Mouse (Mus musculus): ENCODE measurements around the gene Mnx1. TPM values are rescaled to one million over a fixed set of nuclear protein-coding genes. Genes with fewer than 3 reads are reported as not detected.
A peak's percentile ranks its signal among the peaks of the same experiment; 100 is the strongest.
"Not testable (repeated sequence)": the region's sequence is repeated elsewhere in the genome, so short reads cannot be mapped to it uniquely, and the experiment has no call there.

The Mnx1 gene
- polyA plus RNA-seq, 1 experiment, result 0.45 TPM

DNA sequence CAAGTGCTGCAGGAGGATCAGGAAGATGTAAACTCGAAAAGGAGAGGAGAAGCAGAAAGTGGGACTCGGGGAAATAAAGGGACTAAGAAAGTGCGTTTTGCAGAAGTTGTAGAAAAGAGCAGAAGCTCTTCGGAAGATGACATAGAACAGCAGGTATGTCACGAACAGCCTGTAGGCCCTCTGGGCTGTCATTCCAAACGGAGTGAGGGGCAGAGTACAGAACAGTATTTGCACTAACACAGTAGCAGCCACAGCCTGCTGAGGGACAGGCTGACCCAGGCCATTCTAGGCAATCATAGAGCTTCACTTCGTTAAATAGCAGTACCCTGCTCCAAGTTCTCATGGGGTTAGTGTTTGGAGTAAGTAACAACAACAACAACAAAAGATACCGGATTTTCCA lies 42.8 kb downstream of the Mnx1 start:
- Histone ChIP-seq H3K36me3 (ENCODE audit: control insufficient read depth, insufficient read depth, low read length, poor library complexity, severe bottlenecking) (peaks cover 35% of the 10 kb centered on the region), H3K4me1 (ENCODE audit: control insufficient read depth, insufficient read depth, low read length) (peaks cover 3% of the 10 kb centered on the region), H3K4me3 (ENCODE audit: low read depth, low read length) (peak overlapping the region; percentile 73), H3K9ac (ENCODE audit: low read depth, poor library complexity, severe bottlenecking) (peak overlapping the region; percentile 78), H3K27ac (ENCODE audit: insufficient read depth, low read length) (no peak overlapping the region), H3K27me3 (ENCODE audit: control insufficient read depth, insufficient read depth, low read length, poor library complexity, severe bottlenecking) (no peaks in the 10 kb centered on the region), H3K9me3 (replicated peaks; ENCODE audit: control insufficient read depth, insufficient read depth, low read length, poor library complexity, severe bottlenecking) (no peaks in the 10 kb centered on the region)
- no peak for TF ChIP-seq EP300 (IDR thresholded peaks at IDR 0.05; ENCODE audit: insufficient read depth, low read depth, low read length)
- TF ChIP-seq CTCF (IDR thresholded peaks at IDR 0.05; ENCODE audit: low read depth, low read length), result no peak
- no peak for TF ChIP-seq POLR2A (IDR thresholded peaks at IDR 0.05; ENCODE audit: insufficient read depth, low read length)

DNA sequence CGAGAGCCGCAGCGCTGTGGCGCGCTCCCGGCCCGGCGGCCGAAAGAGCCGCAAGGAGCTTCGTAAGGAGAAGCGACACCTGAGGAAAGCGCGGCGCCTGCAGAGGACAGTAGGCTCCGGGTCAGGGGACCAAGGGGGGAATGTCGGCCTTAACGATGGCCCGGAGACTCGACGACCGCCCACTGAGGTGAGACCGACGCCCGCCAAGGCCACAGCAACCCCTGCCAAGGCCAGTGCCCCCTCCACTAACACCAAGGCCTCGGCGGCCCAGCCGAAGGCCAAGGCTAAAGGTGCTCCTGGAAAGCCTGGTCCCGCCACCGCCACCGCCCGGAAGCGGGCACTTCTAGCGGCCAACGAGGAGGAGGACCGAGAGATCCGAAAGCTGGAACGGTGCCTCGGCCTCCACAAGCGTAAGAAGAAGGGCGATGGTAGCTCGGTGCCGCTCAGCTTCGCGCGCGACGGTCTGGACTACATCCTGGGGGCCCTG lies 43.4 kb downstream of the Mnx1 start:
- Histone ChIP-seq H3K27me3 (ENCODE audit: control insufficient read depth, insufficient read depth, low read length, poor library complexity, severe bottlenecking) (no peaks in the 10 kb centered on the region), H3K27ac (ENCODE audit: insufficient read depth, low read length) (no peak overlapping the region), H3K4me3 (ENCODE audit: low read depth, low read length) (peak overlapping the region; percentile 73), H3K4me1 (ENCODE audit: control insufficient read depth, insufficient read depth, low read length) (peaks cover 3% of the 10 kb centered on the region), H3K9me3 (replicated peaks; ENCODE audit: control insufficient read depth, insufficient read depth, low read length, poor library complexity, severe bottlenecking) (no peaks in the 10 kb centered on the region), H3K9ac (ENCODE audit: low read depth, poor library complexity, severe bottlenecking) (peak overlapping the region; percentile 78), H3K36me3 (ENCODE audit: control insufficient read depth, insufficient read depth, low read length, poor library complexity, severe bottlenecking) (peaks cover 30% of the 10 kb centered on the region)
- TF ChIP-seq EP300 (IDR thresholded peaks at IDR 0.05; ENCODE audit: insufficient read depth, low read depth, low read length) (no peak), CTCF (IDR thresholded peaks at IDR 0.05; ENCODE audit: low read depth, low read length) (no peak), POLR2A (IDR thresholded peaks at IDR 0.05; ENCODE audit: insufficient read depth, low read length) (no peak)

DNA sequence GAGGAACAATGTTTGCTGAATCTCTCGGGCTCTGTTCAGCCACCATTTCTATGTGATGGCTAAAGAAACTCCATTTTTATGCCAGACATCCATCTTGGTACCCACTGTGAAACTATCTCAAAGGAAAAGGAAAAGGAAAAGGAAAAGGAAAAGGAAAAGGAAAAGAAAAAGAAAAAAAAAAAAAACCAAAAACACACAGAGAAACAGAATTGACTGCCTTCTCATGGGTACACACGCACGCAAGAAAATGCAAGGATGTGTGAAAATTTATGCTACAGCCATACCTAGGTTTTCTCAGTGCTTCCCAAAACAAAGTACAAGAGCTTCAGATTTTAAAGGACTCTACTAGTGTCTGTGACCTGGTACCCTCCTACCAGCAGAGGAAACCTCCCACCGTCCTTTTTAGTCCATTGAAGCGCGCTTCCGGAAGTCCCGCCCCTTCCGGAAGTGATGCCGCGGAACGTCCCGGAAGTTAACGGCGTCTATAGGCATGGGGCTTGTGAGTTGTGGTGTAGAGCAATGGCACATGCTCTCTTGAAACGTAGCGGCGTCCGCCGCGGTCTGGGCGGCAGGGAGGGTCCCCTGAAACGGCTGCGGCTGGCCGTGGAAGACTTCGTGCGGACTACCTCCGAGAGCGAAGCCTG lies 43.9 kb downstream of the Mnx1 start, which contains the start of gene Nom1:
Gene Nom1, plus strand, starts transcription at position 437 of the 644 bp plus-strand sequence.
- H3K27ac ChIP-seq (ENCODE audit: insufficient read depth, low read length), result no peak within 1 kb of the TSS
- peaks cover 24% of the 10 kb centered on the region for H3K36me3 ChIP-seq (ENCODE audit: control insufficient read depth, insufficient read depth, low read length, poor library complexity, severe bottlenecking)
- peaks cover 3% of the 10 kb centered on the region for H3K4me1 ChIP-seq (ENCODE audit: control insufficient read depth, insufficient read depth, low read length)
- no peaks in the 10 kb centered on the region for H3K9me3 ChIP-seq (replicated peaks; ENCODE audit: control insufficient read depth, insufficient read depth, low read length, poor library complexity, severe bottlenecking)
- H3K9ac ChIP-seq (ENCODE audit: low read depth, poor library complexity, severe bottlenecking), result peak within 1 kb of the TSS; percentile 78
- no peaks in the 10 kb centered on the region for H3K27me3 ChIP-seq (ENCODE audit: control insufficient read depth, insufficient read depth, low read length, poor library complexity, severe bottlenecking)
- TF ChIP-seq CTCF (IDR thresholded peaks at IDR 0.05; ENCODE audit: low read depth, low read length) (no peak), POLR2A (IDR thresholded peaks at IDR 0.05; ENCODE audit: insufficient read depth, low read length) (peak; percentile 44), EP300 (IDR thresholded peaks at IDR 0.05; ENCODE audit: insufficient read depth, low read depth, low read length) (0 out of 2 replicates have a peak, but pooled peaks have one; percentile 45)
- H3K4me3 ChIP-seq (ENCODE audit: low read depth, low read length), result peak within 1 kb of the TSS; percentile 73

- H3K9me3 ChIP-seq (replicated peaks; ENCODE audit: control insufficient read depth, insufficient read depth, low read length, poor library complexity, severe bottlenecking); H3K9ac ChIP-seq (ENCODE audit: low read depth, poor library complexity, severe bottlenecking); H3K36me3 ChIP-seq (ENCODE audit: control insufficient read depth, insufficient read depth, low read length, poor library complexity, severe bottlenecking); H3K27ac ChIP-seq (ENCODE audit: insufficient read depth, low read length); H3K4me1 ChIP-seq (ENCODE audit: control insufficient read depth, insufficient read depth, low read length); H3K4me3 ChIP-seq (ENCODE audit: low read depth, low read length); H3K27me3 ChIP-seq (ENCODE audit: control insufficient read depth, insufficient read depth, low read length, poor library complexity, severe bottlenecking): not testable (repeated sequence)
Observed at GRCm38 (mm10) chr5:29423330-29423729, 54.9 kb downstream of the Mnx1 start.

Other genes with a start within 250 kb of the Mnx1 start
- gene Lmbr1, start 100.1 kb downstream of the Mnx1 start, polyA plus RNA-seq (2011; ENCODE audit: insufficient read depth, insufficient read length, low read depth, missing spikeins), result 8.3 and 11.1 TPM in 2 replicates
- 12.2 and 15.0 TPM in 2 replicates for gene Nom1, start 43.8 kb downstream of the Mnx1 start, polyA plus RNA-seq (2011; ENCODE audit: insufficient read depth, insufficient read length, low read depth, missing spikeins)
- 52.9 and 54.0 TPM in 2 replicates for gene Ube3c, start 90.8 kb upstream of the Mnx1 start, polyA plus RNA-seq (2011; ENCODE audit: insufficient read depth, insufficient read length, low read depth, missing spikeins)

Measured in ES-Bruce4 (cell line).